Mouse (Mus musculus) C3H10T1/2 (cell line): ENCODE results near the gene C6. TPM values are rescaled to one million over a fixed set of nuclear protein-coding genes. Genes with fewer than 3 reads are reported as not detected.

ENCODE experiments used
- polyA plus RNA-seq, 2 experiments: library from polyadenylated mRNA; unstranded; fragments of >200 nt; fragmentation: generic; extraction: Trizol; gene quantifications; one replicate each; pipeline ENCODE4 v1.2.1; 2012; ENCODE audit warnings: missing spikeins in 2 of 2

Gene C6
- not detected for polyA plus RNA-seq

GRCm38 (mm10) chr15:4726830-4727310 lies at the start of gene C6:
C6 (plus strand) TSS chr15:4727175.

Other genes with a start within 250 kb of the C6 start
- not detected for gene Mroh2b, start 171.6 kb downstream of the C6 start, polyA plus RNA-seq